Mouse (Mus musculus) embryonic fibroblast, embryonic 13.5 days (primary cell): ENCODE measurements around the gene Tmem183a.

Experiments used
- CTCF ChIP-seq: IDR thresholded peaks from 2 replicates; pipeline ENCODE4 v1.5.1; 2011; ENCODE audit warnings: mild to moderate bottlenecking, control low read depth, low read length, moderate library complexity, borderline replicate concordance; ENCODE audit not compliant: insufficient read depth
- POLR2A ChIP-seq: IDR thresholded peaks from 2 replicates; pipeline ENCODE4 v1.6.1; 2011; ENCODE audit warnings: low read depth, mild to moderate bottlenecking, control low read depth, low read length, moderate library complexity

- no peak for TF ChIP-seq CTCF
- no peak for TF ChIP-seq POLR2A
Measured at GRCm38 (mm10) chr1:134342278-134342664, 19.5 kb downstream of the Tmem183a start.
